ENCODE assay signal across 8 mouse cellular contexts in genomic region chr5:29736942-29737341, GRCm38 (mm10). TPM values are rescaled to one million over a fixed set of nuclear protein-coding genes. Genes with fewer than 3 reads are reported as not detected.
DNase-seq lines count a peak whose midpoint lies in the region; ATAC-seq and TF ChIP-seq lines count a peak whose summit lies in the region.

No protein-coding gene starts in this region.

- ATAC-seq in heart, embryonic 13.5 days (ENCODE audit: extremely low read depth, insufficient number of reproducible peaks, low FRiP score, low TSS enrichment) = no peak
- ATAC-seq in G1E (ENCODE audit: extremely low read depth, insufficient number of reproducible peaks, low FRiP score, poor library complexity, severe bottlenecking) = no peak
- no peak for ATAC-seq in hindbrain, embryonic 12.5 days (ENCODE audit: low FRiP score)
- no peak for ATAC-seq in midbrain, embryonic 12.5 days (ENCODE audit: low FRiP score, low read depth)

- DNase-seq in heart, postnatal 25 days (ENCODE audit: low spot score) = no peak
- DNase-seq in G1E (ENCODE audit: low spot score) = no peak
- no peak for DNase-seq in adrenal gland, adult 18-20 months (ENCODE audit: low spot score in 2 of 2)
- no peak for DNase-seq in spleen, adult 12 weeks (ENCODE audit: low spot score)
- DNase-seq in frontal cortex, postnatal 10 days (ENCODE audit: low spot score in 2 of 2) = no peak

- H3K27ac ChIP-seq in heart, embryonic 13.5 days (replicated peaks) = no peak overlapping the region
- H3K27ac ChIP-seq in hindbrain, embryonic 12.5 days = no peak overlapping the region
- no peak overlapping the region for H3K27ac ChIP-seq in midbrain, embryonic 12.5 days (replicated peaks)

- peaks cover under 1% of the 10 kb centered on the region for H3K36me3 ChIP-seq in heart, embryonic 13.5 days
- peaks cover 24% of the 10 kb centered on the region for H3K36me3 ChIP-seq in G1E (replicated peaks)
- H3K36me3 ChIP-seq in hindbrain, embryonic 12.5 days = 0 out of 2 replicates have a peak, but pooled peaks cover under 1% of the 10 kb centered on the region
- no peaks in the 10 kb centered on the region for H3K36me3 ChIP-seq in midbrain, embryonic 12.5 days

- peak overlapping the region; percentile 81 for H3K4me3 ChIP-seq in heart, embryonic 13.5 days
- H3K4me3 ChIP-seq in G1E (ENCODE audit: low read depth, low read length) = peak overlapping the region; percentile 88
- peak overlapping the region; percentile 99 for H3K4me3 ChIP-seq in hindbrain, embryonic 12.5 days
- H3K4me3 ChIP-seq in midbrain, embryonic 12.5 days = peak overlapping the region; percentile 85

- TF ChIP-seq CTCF in G1E (IDR thresholded peaks at IDR 0.05; ENCODE audit: low read depth, low read length) = no peak

- H3K4me1 ChIP-seq in heart, embryonic 13.5 days = peaks cover 51% of the 10 kb centered on the region
- peaks cover 41% of the 10 kb centered on the region for H3K4me1 ChIP-seq in G1E (ENCODE audit: insufficient read depth, low read depth, low read length)
- H3K4me1 ChIP-seq in hindbrain, embryonic 12.5 days = peaks cover 27% of the 10 kb centered on the region
- peaks cover 31% of the 10 kb centered on the region for H3K4me1 ChIP-seq in midbrain, embryonic 12.5 days

- peak overlapping the region; percentile 81 for H3K4me2 ChIP-seq in heart, embryonic 13.5 days
- peak overlapping the region; percentile 86 for H3K4me2 ChIP-seq in hindbrain, embryonic 12.5 days (replicated peaks)
- peak overlapping the region; percentile 82 for H3K4me2 ChIP-seq in midbrain, embryonic 12.5 days (replicated peaks)

- 51% methylated on average over 9 of the region's 9 CpGs for WGBS in heart, embryonic 13.5 days
- 62% methylated on average over 9 of the region's 9 CpGs for WGBS in hindbrain, embryonic 12.5 days
- 64% methylated on average over 9 of the region's 9 CpGs for WGBS in midbrain, embryonic 12.5 days

- H3K9ac ChIP-seq in heart, embryonic 13.5 days = peak overlapping the region; percentile 94
- H3K9ac ChIP-seq in hindbrain, embryonic 12.5 days = peak overlapping the region; percentile 96
- H3K9ac ChIP-seq in midbrain, embryonic 12.5 days (replicated peaks) = peak overlapping the region; percentile 92

- no peaks in the 10 kb centered on the region for H3K27me3 ChIP-seq in heart, embryonic 13.5 days (replicated peaks)
- no peaks in the 10 kb centered on the region; the same call in 1 of the 2 replicates for H3K27me3 ChIP-seq in G1E (ENCODE audit: insufficient read depth, low read length)
- no peaks in the 10 kb centered on the region for H3K27me3 ChIP-seq in hindbrain, embryonic 12.5 days
- no peaks in the 10 kb centered on the region for H3K27me3 ChIP-seq in midbrain, embryonic 12.5 days

- intact Hi-C loops in heart, postnatal 25 days (cut with DNase I) = no loop called here

- no peaks in the 10 kb centered on the region for H3K9me3 ChIP-seq in heart, embryonic 13.5 days
- no peaks in the 10 kb centered on the region for H3K9me3 ChIP-seq in G1E (replicated peaks)
- H3K9me3 ChIP-seq in hindbrain, embryonic 12.5 days (replicated peaks) = no peaks in the 10 kb centered on the region
- no peaks in the 10 kb centered on the region for H3K9me3 ChIP-seq in midbrain, embryonic 12.5 days

RNA-seq across cellular contexts. Expression of gene Gm5129, which starts 1.2 kb away (rescaled TPM):
- polyA plus RNA-seq in heart, embryonic 13.5 days (2015; fragmentation: Nextera tagmentation; extraction: Ambion mirVana) = not detected in 2 replicates
- total RNA-seq in heart, postnatal 25 days (2021) = not detected
- total RNA-seq in G1E (2014; fragmentation: Nextera tagmentation) (4.9 TPM in 1 of 2 replicates, not detected in the other), G1E (2017) (1.6 TPM in 1 of 2 replicates, not detected in the other)
- polyA plus RNA-seq in G1E (2012) = 0.70 and 1.1 TPM in 2 replicates
- not detected in 2 replicates for polyA plus RNA-seq in hindbrain, embryonic 12.5 days (2016; fragmentation: Nextera tagmentation; extraction: Ambion mirVana)
- not detected in 2 replicates for polyA plus RNA-seq in midbrain, embryonic 12.5 days (2016; fragmentation: Nextera tagmentation; extraction: Ambion mirVana)
- 1 to 10 TPM in 1 of 2 experiments, not detected in 1; 1.9 TPM for total RNA-seq in adrenal gland, adult 18-20 months (2021)

RNA-seq across cellular contexts. Expression of gene Dnajb6, which starts 1.5 kb away (rescaled TPM):
- polyA plus RNA-seq in heart, embryonic 13.5 days (2015; fragmentation: Nextera tagmentation; extraction: Ambion mirVana) = 86.4 and 90.0 TPM in 2 replicates
- total RNA-seq in heart, postnatal 25 days (2021) = 10 to 100 TPM; 64.7 to 68.7 TPM
- total RNA-seq in G1E (2014; fragmentation: Nextera tagmentation) = 108 and 137 TPM in 2 replicates
- total RNA-seq in G1E (2017) = 135 and 147 TPM in 2 replicates
- 128 and 194 TPM in 2 replicates for polyA plus RNA-seq in G1E (2012)
- polyA plus RNA-seq in hindbrain, embryonic 12.5 days (2016; fragmentation: Nextera tagmentation; extraction: Ambion mirVana) = 227 and 270 TPM in 2 replicates
- polyA plus RNA-seq in midbrain, embryonic 12.5 days (2016; fragmentation: Nextera tagmentation; extraction: Ambion mirVana) = 222 and 249 TPM in 2 replicates
- total RNA-seq in adrenal gland, adult 18-20 months (2021) = 100 to 1,000 TPM; 118 to 146 TPM
